Mouse (Mus musculus): ENCODE results near the gene Traf1. TPM values are rescaled to one million over a fixed set of nuclear protein-coding genes. Genes with fewer than 3 reads are reported as not detected.

Gene Traf1
- polyA plus RNA-seq, 1 experiment from 2014 or later: 5.7 TPM

GRCm38 (mm10) chr2:34896821-34897460, 64.6 kb downstream of the Traf1 start:
- no peak overlapping the region for H3K4me2 ChIP-seq (ENCODE audit: low read depth, low read length)
- H3K4me1 ChIP-seq (ENCODE audit: control insufficient read depth, insufficient read depth, low read length): no peaks in the 10 kb centered on the region
- H3K27ac ChIP-seq (replicated peaks; ENCODE audit: low read depth, low read length): no peak overlapping the region
- ATAC-seq (ENCODE audit: low read depth) (no peak), DNase-seq (ENCODE audit: low spot score) (no peak)
- no peaks in the 10 kb centered on the region for H3K36me3 ChIP-seq (ENCODE audit: control insufficient read depth, insufficient read depth, low read length)
- no peak overlapping the region for H3K4me3 ChIP-seq (ENCODE audit: low read depth, low read length)
- H3K9ac ChIP-seq (ENCODE audit: low read depth, low read length): no peak overlapping the region
- H3K27me3 ChIP-seq (replicated peaks; ENCODE audit: control insufficient read depth, insufficient read depth, low read length): no peaks in the 10 kb centered on the region
- no peaks in the 10 kb centered on the region for H3K9me3 ChIP-seq (ENCODE audit: control insufficient read depth, low read length)
- WGBS: 79% methylated on average over 17 of the region's 17 CpGs

- WGBS: 76% methylated on average over 19 of the region's 19 CpGs
- no peak overlapping the region for H3K9ac ChIP-seq (ENCODE audit: low read depth, low read length)
- no peak overlapping the region for H3K4me2 ChIP-seq (ENCODE audit: low read depth, low read length)
- no peak overlapping the region for H3K4me3 ChIP-seq (ENCODE audit: low read depth, low read length)
- H3K27me3 ChIP-seq (replicated peaks; ENCODE audit: control insufficient read depth, insufficient read depth, low read length): no peaks in the 10 kb centered on the region
- H3K4me1 ChIP-seq (ENCODE audit: control insufficient read depth, insufficient read depth, low read length): no peaks in the 10 kb centered on the region
- DNase-seq (ENCODE audit: low spot score) (no peak), ATAC-seq (ENCODE audit: low read depth) (no peak)
- H3K27ac ChIP-seq (replicated peaks; ENCODE audit: low read depth, low read length): no peak overlapping the region
- H3K36me3 ChIP-seq (ENCODE audit: control insufficient read depth, insufficient read depth, low read length): no peaks in the 10 kb centered on the region
- H3K9me3 ChIP-seq (ENCODE audit: control insufficient read depth, low read length): no peaks in the 10 kb centered on the region
Observed at GRCm38 (mm10) chr2:34895503-34896113, 66.0 kb downstream of the Traf1 start.

DNA sequence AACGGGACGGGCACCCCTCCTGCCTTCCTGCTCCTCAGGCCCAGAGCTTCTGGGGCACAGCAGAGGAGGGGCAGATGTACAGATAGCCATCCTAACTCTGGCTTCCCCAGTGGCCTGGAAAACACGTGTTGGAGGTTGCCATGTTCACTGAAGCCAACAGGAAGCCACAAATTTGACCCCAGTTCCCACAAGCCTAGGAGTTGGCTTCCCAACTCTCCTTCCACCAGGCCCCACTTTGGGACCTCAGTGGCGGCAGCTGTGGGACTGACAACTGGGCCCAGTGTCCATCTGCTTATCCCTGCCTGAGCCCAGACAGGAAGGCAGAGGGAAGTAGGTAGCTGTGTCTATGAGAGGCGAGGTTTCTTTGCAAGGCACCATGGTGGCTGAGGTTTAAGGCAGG, 67.6 kb downstream of the Traf1 start:
- Histone ChIP-seq H3K9me3 (ENCODE audit: control insufficient read depth, low read length) (no peaks in the 10 kb centered on the region), H3K27me3 (replicated peaks; ENCODE audit: control insufficient read depth, insufficient read depth, low read length) (no peaks in the 10 kb centered on the region), H3K9ac (ENCODE audit: low read depth, low read length) (no peak overlapping the region), H3K4me2 (ENCODE audit: low read depth, low read length) (no peak overlapping the region), H3K27ac (replicated peaks; ENCODE audit: low read depth, low read length) (no peak overlapping the region), H3K36me3 (ENCODE audit: control insufficient read depth, insufficient read depth, low read length) (no peaks in the 10 kb centered on the region), H3K4me1 (ENCODE audit: control insufficient read depth, insufficient read depth, low read length) (no peaks in the 10 kb centered on the region), H3K4me3 (ENCODE audit: low read depth, low read length) (no peak overlapping the region)
- ATAC-seq (ENCODE audit: low read depth) (no peak), DNase-seq (ENCODE audit: low spot score) (no peak)
- WGBS: 76% methylated on average over 5 of the region's 5 CpGs

Other genes with a start within 250 kb of the Traf1 start
- 87.2 and 92.3 TPM in 2 replicates for gene Gapvd1, start 206.5 kb downstream of the Traf1 start, polyA plus RNA-seq (2014; fragmentation: Nextera tagmentation; extraction: Ambion mirVana)
- gene Hspa5, start 189.8 kb downstream of the Traf1 start, polyA plus RNA-seq (2014; fragmentation: Nextera tagmentation; extraction: Ambion mirVana): 906 and 942 TPM in 2 replicates
- 39.1 and 40.8 TPM in 2 replicates for gene Rabepk, start 161.9 kb downstream of the Traf1 start, polyA plus RNA-seq (2014; fragmentation: Nextera tagmentation; extraction: Ambion mirVana)
- gene Fbxw2, start 135.5 kb downstream of the Traf1 start, polyA plus RNA-seq (2014; fragmentation: Nextera tagmentation; extraction: Ambion mirVana): 64.1 and 75.1 TPM in 2 replicates
- gene Gm34653, start 128.8 kb downstream of the Traf1 start, polyA plus RNA-seq (2014; fragmentation: Nextera tagmentation; extraction: Ambion mirVana): not detected in 2 replicates
- 0.09 TPM in 1 of 2 replicates, not detected in the other for gene Cutal, start 87.4 kb downstream of the Traf1 start, polyA plus RNA-seq (2014; fragmentation: Nextera tagmentation; extraction: Ambion mirVana)
- 92.3 and 102 TPM in 2 replicates for gene Psmd5, start 86.8 kb downstream of the Traf1 start, polyA plus RNA-seq (2014; fragmentation: Nextera tagmentation; extraction: Ambion mirVana)
- gene Phf19, start 47.7 kb downstream of the Traf1 start, polyA plus RNA-seq (2014; fragmentation: Nextera tagmentation; extraction: Ambion mirVana): 10.8 and 12.2 TPM in 2 replicates
- gene Hc, start 99.7 kb upstream of the Traf1 start, polyA plus RNA-seq (2014; fragmentation: Nextera tagmentation; extraction: Ambion mirVana): not detected in 2 replicates
- 0.46 TPM in 1 of 2 replicates, not detected in the other for gene AI182371, start 139.8 kb upstream of the Traf1 start, polyA plus RNA-seq (2014; fragmentation: Nextera tagmentation; extraction: Ambion mirVana)
- gene Cntrl, start 147.7 kb upstream of the Traf1 start, polyA plus RNA-seq (2014; fragmentation: Nextera tagmentation; extraction: Ambion mirVana): 21.8 and 23.7 TPM in 2 replicates
- gene Rab14, start 239.3 kb upstream of the Traf1 start, polyA plus RNA-seq (2014; fragmentation: Nextera tagmentation; extraction: Ambion mirVana): 278 and 298 TPM in 2 replicates